Mouse (Mus musculus): ENCODE data around the gene Ppp6r2.

DNA sequence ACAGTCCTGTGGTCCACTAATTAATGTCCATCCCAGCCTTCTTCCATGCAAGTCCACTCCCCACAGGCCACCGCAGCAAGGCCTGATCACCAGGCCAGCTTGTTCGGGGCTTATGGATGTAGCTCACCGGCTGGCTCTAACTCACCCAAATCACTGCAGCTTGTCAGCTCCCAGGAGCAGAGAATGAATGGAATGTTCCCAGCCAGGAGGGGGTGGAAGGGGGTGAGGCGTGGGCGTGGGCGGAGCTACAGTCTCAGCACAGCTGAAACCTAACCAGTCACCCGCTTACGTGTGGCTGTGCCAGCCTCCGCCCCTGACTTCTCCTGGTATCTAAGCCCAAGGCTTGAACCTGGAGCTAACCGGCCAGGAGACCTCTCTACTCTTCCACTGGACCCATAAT is 41.9 kb upstream of the Ppp6r2 start:
- TF ChIP-seq CTCF (IDR thresholded peaks at IDR 0.05; ENCODE audit: low read depth) (no peak), EP300 (IDR thresholded peaks at IDR 0.05; ENCODE audit: low read depth) (no peak)

Measured in liver, embryonic 14.5 days (tissue).